Mouse (Mus musculus): Measurements from ENCODE around the gene Lsr.

DNA sequence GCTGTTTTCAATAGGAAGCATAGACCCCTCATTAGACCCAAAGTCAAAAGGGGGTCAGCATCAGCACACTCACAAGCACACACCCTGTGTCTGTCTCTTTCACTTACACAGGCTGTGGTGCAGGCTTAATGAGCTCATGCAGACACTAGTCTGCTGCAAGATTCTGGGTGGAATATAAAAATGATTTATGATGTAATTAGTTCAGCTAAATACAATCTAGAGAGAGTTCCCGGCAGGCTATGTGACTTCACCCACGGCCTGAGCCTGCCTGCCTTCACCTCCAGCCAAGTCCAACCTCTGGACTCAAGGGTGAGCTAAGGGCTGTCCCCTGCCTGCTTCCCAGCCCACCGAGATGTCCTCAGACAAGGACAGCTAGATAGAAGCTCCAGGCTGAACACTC, 35.6 kb upstream of the Lsr start:
- TF ChIP-seq POLR2A (IDR thresholded peaks at IDR 0.05; ENCODE audit: borderline replicate concordance, control insufficient read depth, low read depth, low read length) (no peak), CTCF (IDR thresholded peaks at IDR 0.05; ENCODE audit: control insufficient read depth, insufficient read depth, low read length) (no peak)
